Mouse (Mus musculus): ENCODE data around the gene Bad. TPM values are rescaled to one million over a fixed set of nuclear protein-coding genes. Genes with fewer than 3 reads are reported as not detected.

The Bad gene
- polyA plus RNA-seq, 1 experiment from 2014 or later: 87.1 TPM

- Histone ChIP-seq H3K4me2 (ENCODE audit: low read depth, low read length) (peak overlapping the region; percentile 62), H3K4me1 (ENCODE audit: control insufficient read depth, insufficient read depth, low read length) (peaks cover 27% of the 10 kb centered on the region), H3K9ac (ENCODE audit: low read length) (peak overlapping the region; percentile 82), H3K27me3 (ENCODE audit: control insufficient read depth, insufficient read depth, low read length) (no peaks in the 10 kb centered on the region), H3K36me3 (ENCODE audit: control insufficient read depth, insufficient read depth, low read length) (peaks cover 2% of the 10 kb centered on the region), H3K9me3 (replicated peaks; ENCODE audit: control insufficient read depth, low read length) (no peaks in the 10 kb centered on the region), H3K27ac (ENCODE audit: low read length) (peak overlapping the region; percentile 98), H3K4me3 (replicated peaks; ENCODE audit: low read length) (peak overlapping the region; percentile 68)
- WGBS: 51% methylated on average over 5 of the region's 5 CpGs
- ATAC-seq (ENCODE audit: insufficient read depth, low FRiP score): no peak
These were observed 8.3 kb downstream of the Bad start for GRCm38 (mm10) chr19:6949951-6950350.

GRCm38 (mm10) chr19:6950613-6951153, 9.0 kb downstream of the Bad start:
- Histone ChIP-seq H3K9me3 (replicated peaks; ENCODE audit: control insufficient read depth, low read length) (no peaks in the 10 kb centered on the region), H3K27me3 (ENCODE audit: control insufficient read depth, insufficient read depth, low read length) (no peaks in the 10 kb centered on the region), H3K4me1 (ENCODE audit: control insufficient read depth, insufficient read depth, low read length) (peaks cover 27% of the 10 kb centered on the region), H3K36me3 (ENCODE audit: control insufficient read depth, insufficient read depth, low read length) (peaks cover 9% of the 10 kb centered on the region), H3K27ac (ENCODE audit: low read length) (peak overlapping the region; percentile 98), H3K4me3 (replicated peaks; ENCODE audit: low read length) (peak overlapping the region; percentile 68), H3K9ac (ENCODE audit: low read length) (peak overlapping the region; percentile 82), H3K4me2 (ENCODE audit: low read depth, low read length) (peak overlapping the region; percentile 62)
- under 1% methylated on average over 28 of the region's 28 CpGs for WGBS
- ATAC-seq (ENCODE audit: insufficient read depth, low FRiP score): peak; percentile 35; the same call in 1 of the 2 replicates

GRCm38 (mm10) chr19:6951381-6951968, 9.8 kb downstream of the Bad start:
- Histone ChIP-seq H3K9ac (ENCODE audit: low read length) (peak overlapping the region; percentile 82), H3K4me2 (ENCODE audit: low read depth, low read length) (peak overlapping the region; percentile 62), H3K27ac (ENCODE audit: low read length) (peak overlapping the region; percentile 98), H3K36me3 (ENCODE audit: control insufficient read depth, insufficient read depth, low read length) (peaks cover 10% of the 10 kb centered on the region), H3K4me1 (ENCODE audit: control insufficient read depth, insufficient read depth, low read length) (peaks cover 27% of the 10 kb centered on the region), H3K9me3 (replicated peaks; ENCODE audit: control insufficient read depth, low read length) (no peaks in the 10 kb centered on the region), H3K27me3 (ENCODE audit: control insufficient read depth, insufficient read depth, low read length) (no peaks in the 10 kb centered on the region), H3K4me3 (replicated peaks; ENCODE audit: low read length) (peak overlapping the region; percentile 68)
- under 1% methylated on average over 35 of the region's 35 CpGs for WGBS
- ATAC-seq (ENCODE audit: insufficient read depth, low FRiP score): peak; percentile 81

GRCm38 (mm10) chr19:6951994-6952711, 10.5 kb downstream of the Bad start:
- H3K4me2 ChIP-seq (ENCODE audit: low read depth, low read length): peak overlapping the region; percentile 62
- H3K36me3 ChIP-seq (ENCODE audit: control insufficient read depth, insufficient read depth, low read length): peaks cover 10% of the 10 kb centered on the region
- H3K27ac ChIP-seq (ENCODE audit: low read length): peak overlapping the region; percentile 98
- peaks cover 27% of the 10 kb centered on the region for H3K4me1 ChIP-seq (ENCODE audit: control insufficient read depth, insufficient read depth, low read length)
- ATAC-seq (ENCODE audit: insufficient read depth, low FRiP score): peak; percentile 41
- H3K9me3 ChIP-seq (replicated peaks; ENCODE audit: control insufficient read depth, low read length): no peaks in the 10 kb centered on the region
- no peaks in the 10 kb centered on the region for H3K27me3 ChIP-seq (ENCODE audit: control insufficient read depth, insufficient read depth, low read length)
- H3K4me3 ChIP-seq (replicated peaks; ENCODE audit: low read length): peak overlapping the region; percentile 68
- 2% methylated on average over 31 of the region's 31 CpGs for WGBS
- H3K9ac ChIP-seq (ENCODE audit: low read length): peak overlapping the region; percentile 82

GRCm38 (mm10) chr19:6952712-6953037, 11.0 kb downstream of the Bad start:
- peak; percentile 18; the same call in 1 of the 2 replicates for ATAC-seq (ENCODE audit: insufficient read depth, low FRiP score)
- H3K9me3 ChIP-seq (replicated peaks; ENCODE audit: control insufficient read depth, low read length): no peaks in the 10 kb centered on the region
- 8% methylated on average over 3 of the region's 3 CpGs for WGBS
- H3K36me3 ChIP-seq (ENCODE audit: control insufficient read depth, insufficient read depth, low read length): peaks cover 10% of the 10 kb centered on the region
- H3K27ac ChIP-seq (ENCODE audit: low read length): peak overlapping the region; percentile 98
- H3K9ac ChIP-seq (ENCODE audit: low read length): peak overlapping the region; percentile 82
- H3K4me1 ChIP-seq (ENCODE audit: control insufficient read depth, insufficient read depth, low read length): peaks cover 27% of the 10 kb centered on the region
- peak overlapping the region; percentile 62 for H3K4me2 ChIP-seq (ENCODE audit: low read depth, low read length)
- no peaks in the 10 kb centered on the region for H3K27me3 ChIP-seq (ENCODE audit: control insufficient read depth, insufficient read depth, low read length)
- H3K4me3 ChIP-seq (replicated peaks; ENCODE audit: low read length): peak overlapping the region; percentile 68

- Histone ChIP-seq H3K9me3 (replicated peaks; ENCODE audit: control insufficient read depth, low read length) (no peaks in the 10 kb centered on the region), H3K9ac (ENCODE audit: low read length) (0 out of 2 replicates have a peak overlapping the region, but pooled peaks have one; percentile 27), H3K36me3 (ENCODE audit: control insufficient read depth, insufficient read depth, low read length) (peaks cover 20% of the 10 kb centered on the region), H3K4me1 (ENCODE audit: control insufficient read depth, insufficient read depth, low read length) (peaks cover 27% of the 10 kb centered on the region), H3K4me3 (replicated peaks; ENCODE audit: low read length) (no peak overlapping the region), H3K4me2 (ENCODE audit: low read depth, low read length) (no peak overlapping the region), H3K27me3 (ENCODE audit: control insufficient read depth, insufficient read depth, low read length) (no peaks in the 10 kb centered on the region), H3K27ac (ENCODE audit: low read length) (no peak overlapping the region)
- WGBS: 58% methylated on average over 9 of the region's 9 CpGs
- no peak for ATAC-seq (ENCODE audit: insufficient read depth, low FRiP score)
These were observed 12.4 kb downstream of the Bad start for GRCm38 (mm10) chr19:6954046-6954445.

GRCm38 (mm10) chr19:6955424-6955823, 13.8 kb downstream of the Bad start:
- no peaks in the 10 kb centered on the region for H3K9me3 ChIP-seq (replicated peaks; ENCODE audit: control insufficient read depth, low read length)
- H3K4me2 ChIP-seq (ENCODE audit: low read depth, low read length): no peak overlapping the region
- 76% methylated on average over 7 of the region's 7 CpGs for WGBS
- ATAC-seq (ENCODE audit: insufficient read depth, low FRiP score): no peak
- H3K27ac ChIP-seq (ENCODE audit: low read length): no peak overlapping the region
- H3K9ac ChIP-seq (ENCODE audit: low read length): 0 out of 2 replicates have a peak overlapping the region, but pooled peaks have one; percentile 13
- peaks cover 14% of the 10 kb centered on the region; the same call in 1 of the 2 replicates for H3K4me1 ChIP-seq (ENCODE audit: control insufficient read depth, insufficient read depth, low read length)
- peaks cover 28% of the 10 kb centered on the region for H3K36me3 ChIP-seq (ENCODE audit: control insufficient read depth, insufficient read depth, low read length)
- no peak overlapping the region for H3K4me3 ChIP-seq (replicated peaks; ENCODE audit: low read length)
- H3K27me3 ChIP-seq (ENCODE audit: control insufficient read depth, insufficient read depth, low read length): no peaks in the 10 kb centered on the region

- peaks cover 31% of the 10 kb centered on the region for H3K36me3 ChIP-seq (ENCODE audit: control insufficient read depth, insufficient read depth, low read length)
- H3K27ac ChIP-seq (ENCODE audit: low read length): no peak overlapping the region
- no peaks in the 10 kb centered on the region for H3K27me3 ChIP-seq (ENCODE audit: control insufficient read depth, insufficient read depth, low read length)
- H3K4me1 ChIP-seq (ENCODE audit: control insufficient read depth, insufficient read depth, low read length): peaks cover 14% of the 10 kb centered on the region; the same call in 1 of the 2 replicates
- 83% methylated on average over 10 of the region's 10 CpGs for WGBS
- no peak overlapping the region for H3K4me2 ChIP-seq (ENCODE audit: low read depth, low read length)
- H3K4me3 ChIP-seq (replicated peaks; ENCODE audit: low read length): no peak overlapping the region
- H3K9me3 ChIP-seq (replicated peaks; ENCODE audit: control insufficient read depth, low read length): no peaks in the 10 kb centered on the region
- H3K9ac ChIP-seq (ENCODE audit: low read length): no peak overlapping the region
- ATAC-seq (ENCODE audit: insufficient read depth, low FRiP score): no peak
These were observed 14.8 kb downstream of the Bad start for GRCm38 (mm10) chr19:6956461-6956860.

Measured in stomach, embryonic 16.5 days (tissue).